Mouse (Mus musculus) forebrain, postnatal 0 days (tissue): Measurements from ENCODE around the gene Pah. TPM values are rescaled to one million over a fixed set of nuclear protein-coding genes. Genes with fewer than 3 reads are reported as not detected.

Experiments
- ATAC-seq: fragments of 200-750 bp; cut with Nextera tagmentation; 2 replicates; pipeline ENCODE4 v1.8.0; 2017; ENCODE audit warnings: mild to moderate bottlenecking, moderate library complexity
- DNase-seq: peaks from one replicate; pipeline ENCODE4 v3.0.0-alpha.2; 2015
- H3K27ac ChIP-seq: fragments of 300-500 bp; sonication (generic); 2 replicates; pipeline ENCODE4 v1.5.1; 2014; ENCODE audit warnings: low read depth, mild to moderate bottlenecking, antibody characterized with exemption, low read length, moderate library complexity, mixed read lengths
- H3K27me3 ChIP-seq: fragments of 300-500 bp; sonication (generic); 2 replicates; pipeline ENCODE4 v1.6.1; 2014; ENCODE audit warnings: mild to moderate bottlenecking, low read length, mixed read lengths; ENCODE audit not compliant: insufficient read depth
- H3K36me3 ChIP-seq: fragments of 300-500 bp; sonication (generic); 2 replicates; pipeline ENCODE4 v1.6.1; 2014; ENCODE audit warnings: mild to moderate bottlenecking, moderate library complexity; ENCODE audit not compliant: insufficient read depth
- H3K4me1 ChIP-seq: fragments of 300-500 bp; sonication (generic); 2 replicates; pipeline ENCODE4 v1.6.1; 2014; ENCODE audit warnings: antibody characterized with exemption; ENCODE audit not compliant: insufficient read depth
- H3K4me2 ChIP-seq: fragments of 300-500 bp; sonication (generic); 2 replicates; pipeline ENCODE4 v1.6.1; 2014; ENCODE audit warnings: low read depth, mild to moderate bottlenecking, moderate library complexity
- H3K4me3 ChIP-seq: fragments of 300-500 bp; sonication (generic); 2 replicates; pipeline ENCODE4 v1.5.1; 2014; ENCODE audit warnings: low read depth, low read length, mixed read lengths
- H3K9ac ChIP-seq: fragments of 300-500 bp; sonication (generic); 2 replicates; pipeline ENCODE4 v1.6.1; 2014; ENCODE audit warnings: mild to moderate bottlenecking
- H3K9me3 ChIP-seq: fragments of 300-500 bp; sonication (generic); 2 replicates; pipeline ENCODE4 v1.6.1; 2016; ENCODE audit warnings: low read length
- CTCF ChIP-seq: sonication (generic); IDR thresholded peaks from 2 replicates; pipeline ENCODE4 v1.5.1; 2016; ENCODE audit warnings: antibody characterized with exemption, control low read depth, low read depth
- WGBS: fragments of 180-500 bp; shearing (Covaris S2); extraction: QIAGEN DNeasy Blood & Tissue Kit; methylation state at CpG from one replicate; pipeline ENCODE4 v1.1.7; 2014; 5-methylcytosine and 5-hydroxymethylcytosine counted together
- polyA plus RNA-seq: library from polyadenylated mRNA; unstranded; fragments of >200 nt; fragmentation: Nextera tagmentation; extraction: Ambion mirVana; gene quantifications from 2 replicates; pipeline ENCODE4 v1.2.1, GENCODE M21; 2015
- total RNA-seq: library from RNA; depleted of rRNA; stranded (reverse); fragments of >200 nt; gene quantifications from 2 replicates; pipeline ENCODE4 v1.2.3, GENCODE M21; 2014

The Pah gene
- total and polyA plus RNA-seq, 2 experiments from 2014 or later: 0.22 TPM; not detected in 1

- no peaks in the 10 kb centered on the region for H3K36me3 ChIP-seq
Measured at GRCm38 (mm10) chr10:87493576-87493975, 28.0 kb upstream of the Pah start, which contains the start of gene Ascl1. TSS of gene Ascl1 (minus strand) at chr10:87493660.

GRCm38 (mm10) chr10:87494176-87494575, 27.4 kb upstream of the Pah start:
- DNase-seq (no peak), ATAC-seq (no peak)
- peak overlapping the region; percentile 95 for H3K4me2 ChIP-seq
- peak overlapping the region; percentile 69; the same call in 1 of the 2 replicates for H3K4me3 ChIP-seq
- H3K4me1 ChIP-seq: 0 out of 2 replicates have a peak, but pooled peaks cover 5% of the 10 kb centered on the region
- under 1% methylated on average over 4 of the region's 4 CpGs for WGBS
- no peak overlapping the region for H3K9ac ChIP-seq
- H3K36me3 ChIP-seq: no peaks in the 10 kb centered on the region
- H3K27me3 ChIP-seq: no peaks in the 10 kb centered on the region
- TF ChIP-seq CTCF: no peak
- no peaks in the 10 kb centered on the region for H3K9me3 ChIP-seq
- no peak overlapping the region for H3K27ac ChIP-seq

More at GRCm38 (mm10) chr10:87493576-87493975, 28.0 kb upstream of the Pah start, which contains the start of gene Ascl1:
- Histone ChIP-seq H3K27me3 (no peaks in the 10 kb centered on the region), H3K4me2 (peak within 1 kb of the TSS; percentile 95), H3K9ac (peak within 1 kb of the TSS; percentile 65), H3K27ac (peak within 1 kb of the TSS; percentile 89), H3K9me3 (no peaks in the 10 kb centered on the region), H3K4me1 (0 out of 2 replicates have a peak, but pooled peaks cover 6% of the 10 kb centered on the region), H3K4me3 (peak within 1 kb of the TSS; percentile 69)
- DNase-seq (peak; percentile 75), ATAC-seq (peak; percentile 45)
- no peak for TF ChIP-seq CTCF
- 1% methylated on average over 33 of the region's 34 CpGs for WGBS

- ATAC-seq: peak; percentile 64
- peak overlapping the region; percentile 25 for H3K4me3 ChIP-seq
- under 1% methylated on average over 18 of the region's 18 CpGs for WGBS
- 0 out of 2 replicates have a peak, but pooled peaks cover 5% of the 10 kb centered on the region for H3K4me1 ChIP-seq
- no peak overlapping the region for H3K27ac ChIP-seq
- no peak for TF ChIP-seq CTCF
- H3K4me2 ChIP-seq: peak overlapping the region; percentile 95
- H3K27me3 ChIP-seq: no peaks in the 10 kb centered on the region
- no peaks in the 10 kb centered on the region for H3K36me3 ChIP-seq
- no peak overlapping the region; the same call in 1 of the 2 replicates for H3K9ac ChIP-seq
- no peaks in the 10 kb centered on the region for H3K9me3 ChIP-seq
- peak; percentile 76 for DNase-seq
Measured at GRCm38 (mm10) chr10:87494596-87494995, 27.0 kb upstream of the Pah start.

GRCm38 (mm10) chr10:87497056-87497455, 24.5 kb upstream of the Pah start:
- 0 out of 2 replicates have a peak, but pooled peaks cover 5% of the 10 kb centered on the region for H3K4me1 ChIP-seq
- WGBS: 97% methylated on average over 2 of the region's 2 CpGs
- no peak overlapping the region for H3K27ac ChIP-seq
- no peak overlapping the region for H3K9ac ChIP-seq
- ATAC-seq (no peak), DNase-seq (no peak)
- peaks cover 12% of the 10 kb centered on the region; the same call in 1 of the 2 replicates for H3K27me3 ChIP-seq
- TF ChIP-seq CTCF: no peak
- no peak overlapping the region for H3K4me2 ChIP-seq
- no peak overlapping the region for H3K4me3 ChIP-seq
- H3K36me3 ChIP-seq: no peaks in the 10 kb centered on the region
- no peaks in the 10 kb centered on the region for H3K9me3 ChIP-seq

GRCm38 (mm10) chr10:87500926-87501658, 20.5 kb upstream of the Pah start:
- no peak for TF ChIP-seq CTCF
- H3K27me3 ChIP-seq: peaks cover 12% of the 10 kb centered on the region; the same call in 1 of the 2 replicates
- WGBS: 5% methylated on average over 20 of the region's 20 CpGs
- no peak overlapping the region for H3K27ac ChIP-seq
- 0 out of 2 replicates have a peak overlapping the region, but pooled peaks have one; percentile 10 for H3K9ac ChIP-seq
- peak overlapping the region; percentile 36 for H3K4me2 ChIP-seq
- H3K4me1 ChIP-seq: no peaks in the 10 kb centered on the region
- ATAC-seq (no peak), DNase-seq (peak; percentile 34)
- no peaks in the 10 kb centered on the region for H3K36me3 ChIP-seq
- no peaks in the 10 kb centered on the region for H3K9me3 ChIP-seq
- peak overlapping the region; percentile 13 for H3K4me3 ChIP-seq

- Histone ChIP-seq H3K9me3 (no peaks in the 10 kb centered on the region), H3K27ac (no peak overlapping the region), H3K4me3 (no peak overlapping the region), H3K27me3 (peaks cover 12% of the 10 kb centered on the region; the same call in 1 of the 2 replicates), H3K9ac (0 out of 2 replicates have a peak overlapping the region, but pooled peaks have one; percentile 10), H3K4me2 (peak overlapping the region; percentile 36), H3K36me3 (no peaks in the 10 kb centered on the region), H3K4me1 (no peaks in the 10 kb centered on the region)
- TF ChIP-seq CTCF: no peak
- WGBS: 7% methylated on average over 7 of the region's 7 CpGs
- ATAC-seq (peak; percentile 47; the same call in 1 of the 2 replicates), DNase-seq (peak; percentile 14)
Measured at GRCm38 (mm10) chr10:87501659-87502042, 19.9 kb upstream of the Pah start.

GRCm38 (mm10) chr10:87502283-87502682, 19.3 kb upstream of the Pah start:
- Histone ChIP-seq H3K27ac (no peak overlapping the region), H3K4me2 (no peak overlapping the region), H3K4me3 (no peak overlapping the region), H3K36me3 (no peaks in the 10 kb centered on the region), H3K4me1 (no peaks in the 10 kb centered on the region), H3K9me3 (no peaks in the 10 kb centered on the region), H3K27me3 (peaks cover 12% of the 10 kb centered on the region; the same call in 1 of the 2 replicates), H3K9ac (no peak overlapping the region)
- TF ChIP-seq CTCF: peak; percentile 67
- peak; percentile 37 for DNase-seq
- peak; percentile 50; the same call in 1 of the 2 replicates for ATAC-seq
- WGBS: 16% methylated on average over 5 of the region's 5 CpGs
